Mouse (Mus musculus): ENCODE measurements around the gene Sept11.

DNA sequence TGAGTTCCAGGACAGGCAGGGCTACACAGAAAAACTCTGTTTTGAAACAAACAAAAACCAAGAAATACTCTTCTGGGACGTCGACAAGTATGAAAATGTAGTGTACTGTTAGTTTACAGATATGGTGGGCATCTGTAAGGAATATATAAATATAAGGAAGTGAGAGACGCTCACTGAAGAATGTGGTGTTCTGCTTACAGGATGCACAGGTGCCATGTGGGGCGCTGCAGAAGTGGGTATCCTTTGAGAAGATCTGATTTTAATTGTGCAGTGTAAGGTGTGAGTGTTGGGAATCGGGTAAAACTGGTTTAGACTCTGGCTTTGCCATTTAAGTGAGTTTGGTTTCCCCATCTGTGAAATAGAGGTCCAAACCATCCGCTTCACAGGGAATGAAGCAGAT is 32.1 kb downstream of the Sept11 start:
- no peak for TF ChIP-seq POLR2A (IDR thresholded peaks at IDR 0.05; ENCODE audit: borderline replicate concordance, control insufficient read depth, low read depth, low read length)
- TF ChIP-seq CTCF (IDR thresholded peaks at IDR 0.05; ENCODE audit: control insufficient read depth, insufficient read depth, low read length), result no peak
